Mouse (Mus musculus) MEL (cell line): ENCODE data around the gene D430041D05Rik. TPM values are rescaled to one million over a fixed set of nuclear protein-coding genes. Genes with fewer than 3 reads are reported as not detected.

Experiments
- DNase-seq: peaks from one replicate; pipeline ENCODE4 v3.0.0; 2011; ENCODE audit warnings: low read depth, low spot score
- H3K27ac ChIP-seq: 2 replicates; pipeline ENCODE4 v1.5.1; 2012; ENCODE audit warnings: low read depth, mild to moderate bottlenecking, control low read depth, low read length, moderate library complexity; ENCODE audit not compliant: control insufficient read depth
- H3K27me3 ChIP-seq, 2 experiments: fragments of 150-350 bp in 1 of 2; sonication (generic) in 1 of 2; 2 replicates each; pipeline ENCODE4 v1.6.1; 2012; ENCODE audit warnings: low read length in 2 of 2, mild to moderate bottlenecking in 2 of 2, improper control_type of control experiment in 1 of 2, moderate library complexity in 1 of 2; ENCODE audit not compliant: insufficient read depth in 2 of 2, control insufficient read depth in 1 of 2
- H3K36me3 ChIP-seq, 2 experiments: 2 replicates each; pipeline ENCODE4 v1.6.1; 2012 to 2014; ENCODE audit warnings: low read length in 2 of 2, improper control_type of control experiment in 1 of 2, inconsistent platforms in 1 of 2, mild to moderate bottlenecking in 1 of 2; ENCODE audit not compliant: insufficient read depth in 2 of 2, control insufficient read depth in 1 of 2
- H3K4me1 ChIP-seq, 2 experiments: fragments of 150-350 bp in 1 of 2; sonication (generic) in 1 of 2; 2 replicates each; pipeline ENCODE4 v1.6.1; 2012; ENCODE audit warnings: low read length in 2 of 2, improper control_type of control experiment in 1 of 2, mild to moderate bottlenecking in 1 of 2; ENCODE audit not compliant: insufficient read depth in 2 of 2, control insufficient read depth in 1 of 2
- H3K4me3 ChIP-seq, 2 experiments: fragments of 150-350 bp in 1 of 2; sonication (generic) in 1 of 2; 2 replicates each; pipeline ENCODE4 v1.5.1; 2012; ENCODE audit warnings: low read depth in 2 of 2, low read length in 2 of 2, mild to moderate bottlenecking in 2 of 2, moderate library complexity in 2 of 2, control low read depth in 1 of 2, improper control_type of control experiment in 1 of 2; ENCODE audit not compliant: control insufficient read depth in 1 of 2, insufficient read depth in 1 of 2
- H3K79me2 ChIP-seq: 2 replicates; pipeline ENCODE4 v1.6.1; 2012; ENCODE audit warnings: mild to moderate bottlenecking, low read length, moderate library complexity; ENCODE audit not compliant: control insufficient read depth, poor library complexity, insufficient read depth
- H3K9ac ChIP-seq: 2 replicates; pipeline ENCODE4 v1.6.1; 2012; ENCODE audit warnings: low read depth, mild to moderate bottlenecking, control low read depth, low read length, moderate library complexity; ENCODE audit not compliant: control insufficient read depth, poor library complexity, severe bottlenecking
- H3K9me3 ChIP-seq: fragments of 150-350 bp; sonication (generic); replicated peaks from 2 replicates; pipeline ENCODE4 v1.6.1; 2012; ENCODE audit warnings: mild to moderate bottlenecking, low read length, improper control_type of control experiment, moderate library complexity; ENCODE audit not compliant: insufficient read depth
- BHLHE40 ChIP-seq: IDR thresholded peaks from 2 replicates; pipeline ENCODE4 v1.6.1; 2012; ENCODE audit warnings: low read depth, mild to moderate bottlenecking, inconsistent platforms, low read length, improper control_type of control experiment, borderline replicate concordance
- CHD1 ChIP-seq: IDR thresholded peaks from 2 replicates; pipeline ENCODE4 v1.6.1; 2012; ENCODE audit warnings: low read depth, mild to moderate bottlenecking, inconsistent platforms, low read length, improper control_type of control experiment
- ELF1 ChIP-seq: IDR thresholded peaks from 2 replicates; pipeline ENCODE4 v1.6.1; 2014; ENCODE audit warnings: low read depth, mild to moderate bottlenecking, inconsistent platforms, low read length, improper control_type of control experiment, moderate library complexity
- ETS1 ChIP-seq: IDR thresholded peaks from 2 replicates; pipeline ENCODE4 v1.6.1; 2012; ENCODE audit warnings: low read depth, mild to moderate bottlenecking, inconsistent platforms, low read length, improper control_type of control experiment, moderate library complexity
- GABPA ChIP-seq: IDR thresholded peaks from 2 replicates; pipeline ENCODE4 v1.6.1; 2012; ENCODE audit warnings: low read depth, mild to moderate bottlenecking, inconsistent platforms, low read length, improper control_type of control experiment, moderate library complexity
- GATA1 ChIP-seq: IDR thresholded peaks from 2 replicates; pipeline ENCODE4 v1.6.1; 2011; ENCODE audit warnings: low read depth, low read length, improper control_type of control experiment
- KAT2A ChIP-seq: conservative IDR thresholded peaks from 2 replicates; pipeline ENCODE4 v1.6.1; 2012; ENCODE audit warnings: low read depth, low read length, improper control_type of control experiment, inconsistent platforms
- MAFK ChIP-seq: IDR thresholded peaks from 2 replicates; pipeline ENCODE4 v1.6.1; 2011; ENCODE audit warnings: low read depth, mild to moderate bottlenecking, low read length, improper control_type of control experiment, borderline replicate concordance
- MXI1 ChIP-seq: IDR thresholded peaks from 2 replicates; pipeline ENCODE4 v1.6.1; 2011; ENCODE audit warnings: mild to moderate bottlenecking, low read depth, low read length, improper control_type of control experiment
- MYC ChIP-seq: IDR thresholded peaks from 2 replicates; pipeline ENCODE4 v1.6.1; 2011; ENCODE audit warnings: low read depth, mild to moderate bottlenecking, low read length, improper control_type of control experiment, moderate library complexity
- POLR2AphosphoS2 ChIP-seq: IDR thresholded peaks from 2 replicates; pipeline ENCODE4 v1.6.1; 2011; ENCODE audit warnings: low read length, improper control_type of control experiment
- POLR2AphosphoS5 ChIP-seq: IDR thresholded peaks from 2 replicates; pipeline ENCODE4 v1.6.1; 2012; ENCODE audit warnings: low read depth, borderline replicate concordance, mild to moderate bottlenecking, inconsistent platforms, low read length, moderate library complexity, mixed read lengths
- TAL1 ChIP-seq: IDR thresholded peaks from 2 replicates; pipeline ENCODE4 v1.6.1; 2012; ENCODE audit warnings: mild to moderate bottlenecking, inconsistent platforms, low read length, moderate library complexity, mixed read lengths
- UBTF ChIP-seq: IDR thresholded peaks from 2 replicates; pipeline ENCODE4 v1.6.1; 2012; ENCODE audit warnings: low read depth, mild to moderate bottlenecking, inconsistent platforms, low read length, improper control_type of control experiment, moderate library complexity, borderline replicate concordance; ENCODE audit not compliant: insufficient read depth
- USF1 ChIP-seq: IDR thresholded peaks from 2 replicates; pipeline ENCODE4 v1.6.1; 2014; ENCODE audit warnings: low read depth, mild to moderate bottlenecking, inconsistent platforms, low read length, improper control_type of control experiment, moderate library complexity
- ZKSCAN1 ChIP-seq: IDR thresholded peaks from 2 replicates; pipeline ENCODE4 v1.6.1; 2012; ENCODE audit warnings: low read depth, mild to moderate bottlenecking, inconsistent platforms, low read length, improper control_type of control experiment, moderate library complexity
- ZMIZ1 ChIP-seq: IDR thresholded peaks from 2 replicates; pipeline ENCODE4 v1.6.1; 2012; ENCODE audit warnings: low read depth, mild to moderate bottlenecking, inconsistent platforms, low read length, improper control_type of control experiment, moderate library complexity
- ZNF384 ChIP-seq: IDR thresholded peaks from 2 replicates; pipeline ENCODE4 v1.6.1; 2012; ENCODE audit warnings: low read depth, mild to moderate bottlenecking, inconsistent platforms, low read length, improper control_type of control experiment
- polyA plus RNA-seq, 2 experiments: library from polyadenylated mRNA; stranded (reverse) in 1 of 2; unstranded in 1 of 2; fragments of >175 nt in 1 of 2; fragments of >200 nt in 1 of 2; gene quantifications; 2 replicates each; pipeline versions ENCODE4 v1.2.1 to v1.2.4; 2012; ENCODE audit warnings: low replicate concordance in 2 of 2, low read depth in 1 of 2; ENCODE audit not compliant: insufficient read length in 2 of 2, insufficient read depth in 1 of 2, missing spikeins in 1 of 2
- total RNA-seq: library from RNA; depleted of rRNA; stranded (reverse); fragments of 300-350 nt; gene quantifications from 2 replicates; pipeline ENCODE4 v1.2.3, GENCODE M21; 2012

The D430041D05Rik gene
- total and polyA plus RNA-seq, 3 experiments: 0.46 to 1.1 TPM; not detected in 1

DNA sequence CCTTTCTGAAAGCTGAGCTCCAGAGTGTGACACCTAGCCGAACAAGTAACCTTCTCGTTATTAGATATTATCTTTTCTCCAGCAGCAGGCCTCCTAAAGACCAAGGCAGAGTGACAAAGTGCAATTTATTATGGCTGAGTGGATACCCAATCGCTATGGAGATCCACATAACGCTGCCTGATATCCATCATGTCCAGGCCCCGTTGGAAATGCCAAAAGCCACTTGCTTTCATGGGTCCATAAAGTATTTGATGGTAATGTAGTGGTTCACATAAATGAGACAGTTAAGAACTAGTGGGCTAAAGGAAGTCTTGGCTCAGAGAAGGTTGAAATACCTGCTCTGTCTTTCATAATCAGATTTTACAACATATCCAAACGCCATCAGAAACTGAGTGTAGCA is 97.6 kb downstream of the D430041D05Rik start:
- Histone ChIP-seq H3K9ac (no peak overlapping the region), H3K9me3 (no peaks in the 10 kb centered on the region), H3K27me3 (peaks cover 7 to 15% of the 10 kb centered on the region in 2 experiments), H3K36me3 (no peaks in the 10 kb centered on the region), H3K27ac (no peak overlapping the region), H3K4me1 (no peaks in the 10 kb centered on the region), H3K79me2 (no peaks in the 10 kb centered on the region), H3K4me3 (no peak overlapping the region)
- TF ChIP-seq MYC (no peak), USF1 (no peak), ZNF384 (no peak), KAT2A (no peak), TAL1 (no peak)
- DNase-seq: no peak

DNA sequence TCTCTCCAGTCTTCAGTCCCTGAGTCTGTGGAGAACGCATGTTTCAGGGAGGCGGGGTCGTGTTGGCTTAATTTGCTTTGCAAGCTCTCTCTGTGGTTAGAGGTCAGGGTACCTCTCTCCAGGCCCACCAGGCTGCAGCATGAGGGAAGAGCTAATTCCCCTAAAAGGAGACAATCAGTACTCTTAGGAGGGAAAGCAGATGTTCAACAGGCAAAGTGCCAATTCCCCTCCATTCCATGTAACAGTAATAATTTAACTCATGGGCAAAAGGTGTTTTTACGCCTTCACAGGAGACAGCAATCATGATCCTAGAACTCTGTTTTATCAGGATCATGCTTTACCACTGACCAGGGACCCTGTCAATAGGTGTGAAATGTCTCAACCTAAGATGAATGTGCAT is 103.7 kb downstream of the D430041D05Rik start:
- Histone ChIP-seq H3K9ac (no peak overlapping the region), H3K4me3 (no peak overlapping the region), H3K9me3 (no peaks in the 10 kb centered on the region), H3K27me3 (peaks cover 3 to 11% of the 10 kb centered on the region in 2 experiments; a peak in 3 of 4 replicates), H3K27ac (no peak overlapping the region), H3K4me1 (no peaks in the 10 kb centered on the region), H3K79me2 (no peaks in the 10 kb centered on the region), H3K36me3 (no peaks in the 10 kb centered on the region)
- no peak for DNase-seq
- TF ChIP-seq POLR2AphosphoS2 (no peak), GATA1 (no peak), UBTF (no peak), ZKSCAN1 (no peak), ZNF384 (no peak), BHLHE40 (no peak), MXI1 (no peak), ELF1 (no peak), MAFK (no peak), ZMIZ1 (no peak), CHD1 (no peak), ETS1 (no peak), POLR2AphosphoS5 (no peak), GABPA (no peak), MYC (no peak)
